Mouse (Mus musculus) stomach, postnatal 0 days (tissue): Measurements from ENCODE around the gene Cpa4. TPM values are rescaled to one million over a fixed set of nuclear protein-coding genes. Genes with fewer than 3 reads are reported as not detected.

Source experiments
- ATAC-seq: fragments of 200-750 bp; cut with Nextera tagmentation; 2 replicates; pipeline ENCODE4 v1.8.0; 2017; ENCODE audit not compliant: low FRiP score, low TSS enrichment
- DNase-seq: peaks from one replicate; pipeline ENCODE4 v3.0.0-alpha.2; 2016; ENCODE audit warnings: low spot score
- H3K27ac ChIP-seq: fragments of 300-500 bp; sonication (generic); replicated peaks from 2 replicates; pipeline ENCODE4 v1.5.1; 2014; ENCODE audit warnings: mild to moderate bottlenecking, control low read depth
- H3K27me3 ChIP-seq: fragments of 300-500 bp; sonication (generic); 2 replicates; pipeline ENCODE4 v1.6.1; 2014; ENCODE audit warnings: low read length; ENCODE audit not compliant: control insufficient read depth, insufficient read depth
- H3K36me3 ChIP-seq: fragments of 300-500 bp; sonication (generic); 2 replicates; pipeline ENCODE4 v1.6.1; 2014; ENCODE audit warnings: low read length, mixed read lengths; ENCODE audit not compliant: control insufficient read depth, insufficient read depth
- H3K4me1 ChIP-seq: fragments of 300-500 bp; sonication (generic); replicated peaks from 2 replicates; pipeline ENCODE4 v1.6.1; 2014; ENCODE audit warnings: antibody characterized with exemption; ENCODE audit not compliant: control insufficient read depth, insufficient read depth
- H3K4me2 ChIP-seq: fragments of 300-500 bp; sonication (generic); replicated peaks from 2 replicates; pipeline ENCODE4 v1.6.1; 2014; ENCODE audit warnings: low read depth, mild to moderate bottlenecking, control low read depth, moderate library complexity
- H3K4me3 ChIP-seq: fragments of 300-500 bp; sonication (generic); 2 replicates; pipeline ENCODE4 v1.5.1; 2014; ENCODE audit warnings: low read depth, low read length, control low read depth
- H3K9ac ChIP-seq: fragments of 300-500 bp; sonication (generic); 2 replicates; pipeline ENCODE4 v1.6.1; 2014; ENCODE audit warnings: mild to moderate bottlenecking, low read length, control low read depth, mixed read lengths
- H3K9me3 ChIP-seq: fragments of 300-500 bp; sonication (generic); 2 replicates; pipeline ENCODE4 v1.6.1; 2016; ENCODE audit warnings: low read length; ENCODE audit not compliant: control insufficient read depth
- CTCF ChIP-seq: IDR thresholded peaks from 2 replicates; pipeline ENCODE4 v1.5.1; 2016; ENCODE audit warnings: antibody characterized with exemption, low read depth, mild to moderate bottlenecking, moderate library complexity
- EP300 ChIP-seq: optimal IDR thresholded peaks from 2 replicates; pipeline ENCODE3; 2016; ENCODE audit warnings: antibody characterized with exemption
- WGBS: fragments of 180-500 bp; shearing (Covaris S2); extraction: QIAGEN DNeasy Blood & Tissue Kit; methylation state at CpG from one replicate; pipeline ENCODE4 v1.1.7; 2014; 5-methylcytosine and 5-hydroxymethylcytosine counted together
- polyA plus RNA-seq: library from polyadenylated mRNA; unstranded; fragments of >200 nt; fragmentation: Nextera tagmentation; extraction: Ambion mirVana; gene quantifications from 2 replicates; pipeline ENCODE4 v1.2.1, GENCODE M21; 2015

Gene Cpa4
- polyA plus RNA-seq, 1 experiment from 2014 or later: 32.7 TPM

DNA sequence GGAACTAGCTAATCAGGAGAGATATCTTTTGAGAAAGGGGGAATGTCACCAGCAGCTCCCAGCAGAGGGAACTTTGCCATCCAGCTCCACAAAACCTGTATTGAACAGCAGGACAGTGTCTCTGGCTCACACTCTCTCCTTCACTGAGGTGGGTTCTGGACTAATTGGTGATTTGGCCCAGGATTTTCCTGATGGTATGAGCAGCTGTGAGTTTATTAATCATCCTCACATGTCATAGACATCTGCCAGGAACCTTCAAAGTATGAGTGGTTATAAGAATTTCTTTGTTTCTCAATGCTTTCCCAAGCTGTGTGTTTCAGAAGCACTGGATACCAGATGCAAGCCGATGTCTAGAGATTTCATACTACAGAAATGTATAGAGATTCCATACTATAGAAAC, 6.8 kb downstream of the Cpa4 start:
- Histone ChIP-seq H3K9me3 (no peaks in the 10 kb centered on the region), H3K27ac (no peak overlapping the region), H3K4me1 (no peaks in the 10 kb centered on the region), H3K36me3 (no peaks in the 10 kb centered on the region), H3K4me3 (no peak overlapping the region), H3K27me3 (no peaks in the 10 kb centered on the region), H3K9ac (no peak overlapping the region), H3K4me2 (no peak overlapping the region)
- no peak for TF ChIP-seq CTCF
- no peak for TF ChIP-seq EP300
- DNase-seq (no peak), ATAC-seq (no peak)
- 67% methylated on average over 1 of the region's 1 CpGs for WGBS

DNA sequence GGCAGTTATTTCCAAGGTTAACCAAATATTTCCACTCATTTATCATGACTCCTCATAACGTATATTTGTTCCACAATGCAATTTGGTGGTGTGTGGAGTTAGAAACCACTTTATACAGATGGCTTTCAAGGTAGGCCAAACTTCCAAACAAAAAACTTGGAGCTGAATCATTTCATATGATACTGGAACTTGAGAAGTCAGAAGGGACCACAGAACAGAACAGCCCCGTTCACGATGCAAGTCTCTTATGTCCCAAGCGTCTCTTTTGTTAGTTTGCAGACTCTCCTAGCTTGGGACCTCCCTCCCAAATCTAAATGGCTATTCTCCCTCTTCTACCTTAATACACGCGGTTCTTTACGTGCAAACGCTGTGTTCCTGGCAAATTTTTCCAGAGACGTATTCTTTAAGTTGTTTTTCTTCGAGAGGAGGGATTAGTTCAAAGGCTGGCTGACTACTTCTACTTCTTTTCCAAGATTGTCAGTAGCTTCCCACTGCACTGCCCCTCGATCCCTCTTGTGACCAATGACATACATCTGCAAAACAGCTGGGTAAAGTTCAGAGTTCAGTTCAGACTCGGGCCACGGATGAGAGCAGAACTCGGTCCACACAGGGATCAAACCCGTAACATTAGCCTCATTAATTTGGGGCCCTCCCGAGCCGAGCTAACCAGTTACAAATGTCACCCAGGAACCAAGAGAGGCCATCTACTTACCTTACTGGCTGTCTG, 8.5 kb downstream of the Cpa4 start:
- ATAC-seq: no peak
- Histone ChIP-seq H3K4me3 (no peak overlapping the region), H3K36me3 (no peaks in the 10 kb centered on the region), H3K4me1 (no peaks in the 10 kb centered on the region), H3K27ac (peak overlapping the region; percentile 18; the same call in 1 of the 2 replicates), H3K9me3 (no peaks in the 10 kb centered on the region), H3K9ac (no peak overlapping the region), H3K4me2 (no peak overlapping the region), H3K27me3 (no peaks in the 10 kb centered on the region)
- TF ChIP-seq CTCF (no peak), EP300 (no peak)
- no peak for DNase-seq
- WGBS: 49% methylated on average over 17 of the region's 17 CpGs

GRCm38 (mm10) chr6:30579961-30580840, 12.0 kb downstream of the Cpa4 start:
- DNase-seq: no peak
- no peak overlapping the region for H3K9ac ChIP-seq
- H3K4me3 ChIP-seq: no peak overlapping the region
- ATAC-seq: no peak
- no peaks in the 10 kb centered on the region for H3K9me3 ChIP-seq
- no peaks in the 10 kb centered on the region for H3K4me1 ChIP-seq
- H3K27ac ChIP-seq: no peak overlapping the region
- no peaks in the 10 kb centered on the region for H3K27me3 ChIP-seq
- H3K4me2 ChIP-seq: no peak overlapping the region
- 73% methylated on average over 17 of the region's 17 CpGs for WGBS
- TF ChIP-seq EP300 (no peak), CTCF (no peak)
- no peaks in the 10 kb centered on the region for H3K36me3 ChIP-seq

GRCm38 (mm10) chr6:30580841-30581176, 12.6 kb downstream of the Cpa4 start:
- Histone ChIP-seq H3K4me1 (no peaks in the 10 kb centered on the region), H3K27me3 (no peaks in the 10 kb centered on the region), H3K27ac (no peak overlapping the region), H3K9me3 (no peaks in the 10 kb centered on the region), H3K4me2 (no peak overlapping the region), H3K4me3 (no peak overlapping the region), H3K36me3 (no peaks in the 10 kb centered on the region), H3K9ac (no peak overlapping the region)
- TF ChIP-seq CTCF (no peak), EP300 (no peak)
- no peak for DNase-seq
- WGBS: 76% methylated on average over 8 of the region's 8 CpGs
- ATAC-seq: no peak

DNA sequence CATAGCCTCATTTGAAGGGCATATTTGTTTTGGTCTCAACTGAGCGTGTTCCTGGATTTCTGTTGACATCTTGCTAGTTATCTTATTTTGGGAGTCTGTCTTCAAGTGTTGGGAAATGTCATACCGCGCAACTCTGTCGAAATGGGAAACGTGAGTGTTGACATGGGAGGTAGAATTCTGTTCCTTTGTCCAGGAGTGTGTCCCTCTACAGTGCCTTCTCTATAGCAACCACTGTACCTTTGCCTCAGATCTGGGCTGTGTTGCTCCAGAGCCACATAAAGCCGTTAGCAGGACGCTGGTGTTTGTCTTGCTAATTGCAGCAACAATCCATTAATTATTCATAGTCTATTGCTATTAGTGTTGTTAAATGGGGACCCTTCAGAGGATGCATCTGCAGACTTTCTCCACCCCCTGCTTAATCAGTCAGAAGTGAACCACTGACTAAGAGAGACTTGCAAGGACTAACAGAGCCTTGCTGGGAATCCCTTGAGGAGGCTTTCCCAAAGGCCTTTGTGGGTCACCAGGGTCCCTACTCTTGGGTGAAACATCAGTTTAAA, 18.8 kb downstream of the Cpa4 start:
- Histone ChIP-seq H3K27ac (no peak overlapping the region), H3K9ac (no peak overlapping the region), H3K27me3 (no peaks in the 10 kb centered on the region), H3K4me1 (no peaks in the 10 kb centered on the region), H3K4me2 (no peak overlapping the region), H3K9me3 (no peaks in the 10 kb centered on the region), H3K4me3 (no peak overlapping the region), H3K36me3 (no peaks in the 10 kb centered on the region)
- TF ChIP-seq EP300 (no peak), CTCF (no peak)
- ATAC-seq (no peak), DNase-seq (no peak)
- 83% methylated on average over 7 of the region's 7 CpGs for WGBS
